Mouse (Mus musculus) C2C12 (cell line): ENCODE data around the gene Nfatc2ip.

Experiments
- CEBPB ChIP-seq: IDR thresholded peaks from one replicate; pipeline ENCODE4 v1.6.1; 2011; ENCODE audit warnings: low read depth, mild to moderate bottlenecking, control low read depth, moderate library complexity
- CTCF ChIP-seq: IDR thresholded peaks from one replicate; pipeline ENCODE4 v1.5.1; 2011; ENCODE audit not compliant: control insufficient read depth, insufficient read depth, insufficient read length
- FOSL1 ChIP-seq: IDR thresholded peaks from one replicate; pipeline ENCODE4 v1.8.0; 2011; ENCODE audit warnings: mild to moderate bottlenecking, low read length; ENCODE audit not compliant: poor library complexity, insufficient read depth, severe bottlenecking
- MAX ChIP-seq: IDR thresholded peaks from one replicate; pipeline ENCODE4 v1.6.1; 2011; ENCODE audit warnings: mild to moderate bottlenecking, control low read depth
- MYOD1 ChIP-seq: IDR thresholded peaks from one replicate; pipeline ENCODE4 v1.6.1; 2011; ENCODE audit warnings: low read depth; ENCODE audit not compliant: control insufficient read depth, insufficient read length
- MYOG ChIP-seq: IDR thresholded peaks from one replicate; pipeline ENCODE4 v1.6.1; 2011; ENCODE audit not compliant: control insufficient read depth, insufficient read length; ENCODE audit errors: extremely low read depth
- USF1 ChIP-seq: IDR thresholded peaks from one replicate; pipeline ENCODE4 v1.6.1; 2011; ENCODE audit warnings: low read depth, mild to moderate bottlenecking, control low read depth, moderate library complexity

GRCm38 (mm10) chr7:126421756-126422155 lies 25.2 kb upstream of the Nfatc2ip start:
- TF ChIP-seq CTCF (no peak), FOSL1 (no peak), MAX (no peak), USF1 (no peak), MYOG (no peak), MYOD1 (no peak), CEBPB (no peak)
